Mouse (Mus musculus): ENCODE results near the gene Glrb. TPM values are rescaled to one million over a fixed set of nuclear protein-coding genes. Genes with fewer than 3 reads are reported as not detected.
A peak's percentile ranks its signal among the peaks of the same experiment; 100 is the strongest.

Glrb gene
- total RNA-seq, 2 experiments from 2014 or later, result 10.2 to 11.5 TPM

GRCm38 (mm10) chr3:80837583-80837982 lies 75.9 kb downstream of the Glrb start:
- DNase-seq, result no peak

GRCm38 (mm10) chr3:80823975-80824374 lies 89.5 kb downstream of the Glrb start:
- no peak for DNase-seq

DNA sequence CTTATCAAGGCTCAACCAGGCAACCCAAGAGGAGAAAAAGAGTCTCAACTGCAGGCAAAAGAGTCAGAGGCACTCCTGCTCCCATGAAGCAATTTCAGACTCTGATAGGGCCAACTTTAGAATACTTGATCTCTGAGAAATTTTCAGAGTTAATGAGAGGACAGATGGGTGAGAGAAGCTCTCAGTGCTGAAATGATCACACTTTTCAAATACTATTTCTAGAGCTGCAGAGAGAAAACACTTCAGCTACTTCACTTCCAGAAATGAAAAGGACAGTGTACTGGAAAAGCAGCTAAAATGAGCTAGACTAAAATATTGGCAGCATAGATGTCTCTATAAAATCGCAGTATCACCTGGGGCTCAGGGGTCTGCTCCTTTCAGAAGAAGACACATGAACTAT lies 94.8 kb downstream of the Glrb start:
- no peak for DNase-seq

GRCm38 (mm10) chr3:80813734-80814133 lies 99.7 kb downstream of the Glrb start:
- no peak for DNase-seq

GRCm38 (mm10) chr3:80812237-80812636 lies 101.2 kb downstream of the Glrb start:
- no peak for DNase-seq

DNA sequence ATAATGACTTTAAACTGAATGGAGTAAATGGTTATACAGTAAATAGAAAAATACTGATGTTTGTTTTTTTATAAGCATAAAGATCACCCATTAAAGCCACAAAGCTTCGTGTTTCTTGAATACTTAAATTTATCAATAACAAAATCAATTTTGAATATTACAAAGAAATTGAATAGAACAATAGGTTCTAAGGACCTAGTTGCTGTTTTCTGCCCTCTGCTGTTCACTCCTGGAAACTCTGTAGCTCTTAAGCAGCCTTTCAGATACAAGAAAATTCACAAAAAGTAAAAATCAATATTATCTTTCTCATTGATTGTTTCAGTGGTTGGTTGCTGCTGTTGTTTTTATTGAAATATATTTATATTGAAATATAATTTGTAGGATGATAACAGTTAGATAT lies 108.1 kb downstream of the Glrb start:
- peak in 1 of 2 experiments; percentile 11 for DNase-seq

DNA sequence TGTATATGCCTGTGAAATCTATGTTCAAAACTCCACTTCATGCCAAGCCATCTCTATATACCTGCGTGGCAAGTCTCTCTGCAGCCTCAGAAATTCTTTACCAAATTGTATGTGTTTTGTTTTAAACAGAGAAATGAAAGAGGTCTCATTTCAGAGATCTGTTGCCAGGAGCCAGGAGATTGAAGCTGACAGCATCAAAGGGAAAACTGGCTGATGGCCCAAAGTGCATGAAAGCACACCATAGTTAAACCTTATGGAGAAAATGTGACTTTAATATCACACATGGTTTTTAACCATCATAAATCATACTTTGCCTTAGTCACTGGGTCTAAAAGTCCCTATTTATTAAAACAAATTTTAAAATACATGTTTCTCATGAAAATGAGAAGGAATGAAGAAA lies 109.6 kb downstream of the Glrb start:
- no peak for DNase-seq

GRCm38 (mm10) chr3:80803211-80803610 lies 110.2 kb downstream of the Glrb start:
- DNase-seq, result no peak

- DNase-seq, result peak; percentile 83 to 84
Observed at GRCm38 (mm10) chr3:80802596-80803081, 110.8 kb downstream of the Glrb start, which contains the start of gene Gria2. TSS of gene Gria2 (minus strand) at chr3:80802835.

DNA sequence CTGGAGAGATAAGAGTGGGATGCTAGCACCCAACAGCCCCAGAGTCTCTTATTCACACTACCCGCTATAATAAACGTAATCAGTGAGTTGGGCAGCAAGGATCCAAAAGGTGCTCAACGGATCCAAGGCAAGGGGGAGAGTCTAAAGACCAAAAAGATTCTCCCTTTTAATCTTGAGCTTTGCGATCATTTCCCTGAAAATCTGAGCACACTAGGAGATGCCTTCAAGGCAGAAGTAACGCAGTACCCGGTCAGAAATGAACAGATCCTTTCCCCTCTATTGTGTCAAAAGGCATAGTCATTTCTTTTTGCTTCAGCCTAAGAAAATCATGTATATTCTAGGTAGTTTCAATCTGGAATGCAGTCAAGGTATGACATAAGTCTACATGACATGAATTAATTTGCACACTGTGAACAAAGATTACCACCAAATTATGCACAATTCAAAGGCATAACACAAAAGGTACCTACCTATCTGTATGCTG lies 111.6 kb downstream of the Glrb start:
- no peak for DNase-seq

GRCm38 (mm10) chr3:80800995-80801826 lies 112.2 kb downstream of the Glrb start:
- peak in 1 of 2 experiments; percentile 16 for DNase-seq

DNA sequence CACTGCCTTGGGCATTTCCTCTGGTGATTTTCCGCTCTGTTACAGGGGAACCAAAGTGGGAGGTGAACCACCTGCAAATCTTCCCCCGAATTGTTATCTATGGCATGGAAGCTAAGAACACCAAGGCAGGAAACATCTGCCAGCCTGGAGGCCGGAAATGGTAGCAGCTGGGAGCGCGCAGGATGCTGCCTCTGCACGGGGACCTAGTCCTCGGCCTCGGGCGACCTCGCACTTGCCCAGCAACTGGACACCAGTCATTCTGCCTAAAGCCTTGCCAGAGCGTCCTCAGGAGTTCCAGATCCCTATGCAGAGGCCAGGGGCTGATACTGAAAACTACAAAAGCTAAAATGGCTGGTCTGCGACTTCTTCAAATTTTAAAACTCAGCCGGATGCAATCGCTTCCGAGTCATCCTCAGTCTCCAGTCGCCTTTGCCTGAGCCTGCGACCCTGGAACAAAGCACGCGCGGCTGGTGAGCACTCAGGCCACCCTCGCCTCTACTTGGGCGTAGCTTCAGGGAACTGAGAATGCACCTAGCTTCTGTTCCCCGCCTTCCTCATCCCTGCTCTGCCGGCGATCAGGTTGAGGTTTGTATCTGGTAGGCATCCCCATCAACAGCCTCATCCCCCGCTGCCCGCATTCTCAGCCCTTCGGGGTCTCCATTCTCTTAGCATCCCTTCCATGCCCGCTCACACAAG lies 113.0 kb downstream of the Glrb start:
- DNase-seq, result no peak

DNA sequence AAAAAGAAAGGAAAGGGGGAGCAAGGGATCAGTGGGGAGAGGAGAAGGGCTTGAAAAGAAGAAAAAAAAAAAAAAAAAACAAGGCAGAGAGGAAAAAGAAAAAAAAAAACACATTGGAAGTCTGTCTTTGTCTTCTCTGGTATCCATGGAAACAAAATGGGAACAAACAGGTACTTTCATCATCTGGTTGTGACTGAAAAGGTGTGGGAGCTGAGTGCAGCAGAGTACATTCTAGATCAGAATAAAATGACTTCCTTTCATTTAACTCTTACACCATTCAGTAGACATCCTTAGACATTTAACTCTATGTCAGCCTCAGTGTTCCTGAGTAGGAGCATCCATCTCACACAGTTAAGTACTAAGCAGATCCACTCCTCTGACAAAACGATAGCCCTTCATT lies 115.5 kb downstream of the Glrb start:
- DNase-seq, result no peak

- no peak for DNase-seq
Observed at GRCm38 (mm10) chr3:80796764-80797163, 116.7 kb downstream of the Glrb start.

DNA sequence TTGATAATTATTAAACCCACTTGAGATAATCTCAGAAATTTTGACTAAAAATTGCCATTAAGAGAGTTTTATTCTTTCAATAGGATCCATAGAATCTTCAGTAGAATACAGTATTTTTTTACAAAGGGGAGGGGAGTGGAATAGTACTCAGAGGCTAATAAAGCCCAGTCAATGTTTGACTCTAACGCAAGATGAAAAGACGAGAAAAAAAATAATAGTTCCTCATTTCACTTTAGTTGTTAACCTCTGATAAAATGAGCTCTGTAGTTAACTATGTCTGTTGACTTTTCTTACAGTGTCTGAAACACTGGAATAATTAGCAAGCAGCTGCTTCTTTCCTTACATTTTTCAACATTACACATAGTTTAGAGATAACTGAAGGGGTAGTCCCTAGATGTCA lies 118.2 kb downstream of the Glrb start:
- no peak for DNase-seq

Other genes with a start within 250 kb of the Glrb start
- 1 to 10 TPM; 6.9 to 9.3 TPM for gene Gria2, start 110.8 kb downstream of the Glrb start, total RNA-seq (2021)
- gene Pdgfc, start 122.8 kb upstream of the Glrb start, total RNA-seq (2021), result 10 to 100 TPM in 1 of 2 experiments, 1 to 10 TPM in 1; 9.6 to 10.0 TPM

Data from adrenal gland, postnatal 36 days (tissue).